Mouse (Mus musculus) liver, postnatal 0 days (tissue): ENCODE measurements at regions not wholly inside any gene's neighbourhood (a gene's known extent, or its start where the extent isn't known, plus 50 kb on each side); places are given as distances from the start of the nearest gene placed in this dataset.

Experiments
- CTCF ChIP-seq: sonication (generic); IDR thresholded peaks from 2 replicates; pipeline ENCODE4 v1.5.1; 2016; ENCODE audit warnings: antibody characterized with exemption, low read depth
- EP300 ChIP-seq: IDR thresholded peaks from 2 replicates; pipeline ENCODE4 v1.6.1; 2016; ENCODE audit warnings: antibody characterized with exemption, low read depth, mild to moderate bottlenecking

GRCm38 (mm10) chr4:23758005-23758404 lies 738.2 kb upstream of the Mms22l start:
- no peak for TF ChIP-seq CTCF
- no peak for TF ChIP-seq EP300
